ENCODE assay signal across 9 mouse cellular contexts in the genomic region with DNA sequence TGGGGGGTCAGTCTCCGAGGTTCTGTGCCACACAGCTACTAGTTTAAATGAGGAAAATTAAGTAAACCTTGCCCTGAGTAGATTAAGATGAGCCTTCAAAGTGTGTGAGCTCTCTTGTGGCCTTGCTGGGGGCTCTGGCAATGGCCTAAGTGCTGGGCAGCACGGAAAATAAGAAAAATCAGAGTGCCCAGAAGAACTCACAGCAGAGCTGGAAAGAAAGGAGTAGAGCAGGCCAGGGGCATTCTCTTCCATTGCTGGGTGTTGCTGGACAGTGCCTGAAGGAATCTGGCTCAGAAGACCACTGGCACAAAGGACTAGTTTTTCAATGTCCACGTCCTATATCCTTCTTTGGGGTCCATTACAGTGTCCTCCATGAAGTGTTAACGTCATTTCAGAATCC. TPM values are rescaled to one million over a fixed set of nuclear protein-coding genes. Genes with fewer than 3 reads are reported as not detected.
DNase-seq lines count a peak whose midpoint lies in the region; ATAC-seq and TF ChIP-seq lines count a peak whose summit lies in the region.
"Had no signal": no experiment of that assay in that cellular context is flagged by ENCODE, and none has a peak within 500 bp of the region (broad histone marks: within the 10 kb centered on the region; RNA-seq: fewer than 3 reads in every experiment).

No protein-coding gene starts in this region.

- H3K36me3 ChIP-seq in heart, embryonic 14.5 days (ENCODE audit: control insufficient read depth, insufficient read depth, low read length): no peaks in the 10 kb centered on the region
- no peaks in the 10 kb centered on the region for H3K36me3 ChIP-seq in hindbrain, embryonic 11.5 days (ENCODE audit: control insufficient read depth, insufficient read depth, low read length)
- no peaks in the 10 kb centered on the region for H3K36me3 ChIP-seq in midbrain, embryonic 10.5 days

- H3K4me3 ChIP-seq in heart, embryonic 14.5 days (ENCODE audit: control insufficient read depth in 1 of 2, insufficient read depth in 1 of 2, low read depth in 1 of 2, low read length in 2 of 2): peak overlapping the region; percentile 33 to 41
- H3K4me3 ChIP-seq in bone marrow macrophage, adult 2 months (ENCODE audit: insufficient read depth, low read length): peak overlapping the region; percentile 17; the same call in 1 of the 2 replicates
- peak overlapping the region; percentile 30; the same call in 1 of the 2 replicates for H3K4me3 ChIP-seq in hindbrain, embryonic 11.5 days (ENCODE audit: low read depth, low read length)
- H3K4me3 ChIP-seq in midbrain, embryonic 10.5 days: peak overlapping the region; percentile 54

- H3K27ac ChIP-seq in heart, embryonic 14.5 days (replicated peaks in 1 of 2; ENCODE audit: control insufficient read depth in 1 of 2, insufficient read depth in 1 of 2, low read depth in 2 of 2, low read length in 2 of 2): peak overlapping the region; percentile 83 to 86
- H3K27ac ChIP-seq in bone marrow macrophage, adult 2 months (ENCODE audit: insufficient read depth, low read depth, low read length): no peak overlapping the region
- peak overlapping the region; percentile 83 for H3K27ac ChIP-seq in hindbrain, embryonic 11.5 days (ENCODE audit: low read depth, low read length)
- H3K27ac ChIP-seq in midbrain, embryonic 10.5 days (replicated peaks): peak overlapping the region; percentile 93
- H3K27ac ChIP-seq: macrophage had no signal

- no peak for ATAC-seq in heart, embryonic 14.5 days (ENCODE audit: insufficient number of reproducible peaks, insufficient read depth, low FRiP score, low read depth)
- peak; percentile 45; the same call in 1 of the 2 replicates for ATAC-seq in hindbrain, embryonic 11.5 days (ENCODE audit: low FRiP score)
- no peak for ATAC-seq in megakaryocyte-erythroid progenitor cell, adult 5-6 weeks (replicated peaks; ENCODE audit: low FRiP score, low TSS enrichment, poor library complexity, severe bottlenecking)

- H3K9me3 ChIP-seq in heart, embryonic 14.5 days (ENCODE audit: control insufficient read depth, low read length): no peaks in the 10 kb centered on the region
- no peaks in the 10 kb centered on the region for H3K9me3 ChIP-seq in hindbrain, embryonic 11.5 days (ENCODE audit: control insufficient read depth, low read length)
- H3K9me3 ChIP-seq in midbrain, embryonic 10.5 days (replicated peaks): no peaks in the 10 kb centered on the region

- peak overlapping the region; percentile 68 for H3K9ac ChIP-seq in heart, embryonic 14.5 days (ENCODE audit: low read length)
- H3K9ac ChIP-seq in hindbrain, embryonic 11.5 days (ENCODE audit: low read depth, low read length): peak overlapping the region; percentile 66

- peak overlapping the region; percentile 73 for H3K4me2 ChIP-seq in heart, embryonic 14.5 days (ENCODE audit: low read length)
- peak overlapping the region; percentile 67 for H3K4me2 ChIP-seq in hindbrain, embryonic 11.5 days (replicated peaks; ENCODE audit: low read depth, low read length)

- H3K27me3 ChIP-seq in heart, embryonic 14.5 days (ENCODE audit: control insufficient read depth, insufficient read depth, low read length): no peaks in the 10 kb centered on the region
- H3K27me3 ChIP-seq in hindbrain, embryonic 11.5 days (ENCODE audit: control insufficient read depth, insufficient read depth, low read length): no peaks in the 10 kb centered on the region
- no peaks in the 10 kb centered on the region; the same call in 1 of the 2 replicates for H3K27me3 ChIP-seq in midbrain, embryonic 10.5 days (ENCODE audit: low read depth, poor library complexity, severe bottlenecking)

- 24% methylated on average over 4 of the region's 4 CpGs for WGBS in heart, embryonic 14.5 days
- WGBS in hindbrain, embryonic 11.5 days: 11% methylated on average over 4 of the region's 4 CpGs
- whole genome bisulfite sequencing in midbrain, embryonic 10.5 days: 15% methylated on average over 4 of the region's 4 CpGs

- peaks cover 9 to 12% of the 10 kb centered on the region in 2 experiments for H3K4me1 ChIP-seq in heart, embryonic 14.5 days (ENCODE audit: control insufficient read depth in 2 of 2, insufficient read depth in 2 of 2, low read length in 2 of 2)
- no peaks in the 10 kb centered on the region for H3K4me1 ChIP-seq in bone marrow macrophage, adult 2 months (ENCODE audit: control insufficient read depth, insufficient read depth, low read length)
- H3K4me1 ChIP-seq in hindbrain, embryonic 11.5 days (replicated peaks; ENCODE audit: control insufficient read depth, insufficient read depth, low read length): peaks cover 9% of the 10 kb centered on the region; the same call in 1 of the 2 replicates
- H3K4me1 ChIP-seq in midbrain, embryonic 10.5 days: peaks cover 50% of the 10 kb centered on the region

- DNase-seq in heart, adult 9 months (ENCODE audit: low spot score in 2 of 2): no peak
- DNase-seq in hindbrain, embryonic 11.5 days (ENCODE audit: low spot score): no peak
- DNase-seq in midbrain, embryonic 10.5 days (ENCODE audit: low spot score): no peak
- DNase-seq in layer of hippocampus, postnatal 36 days: no peak
- DNase-seq in embryo, embryonic 9.5 days (ENCODE audit: extremely low spot score): no peak

- no peak for TF ChIP-seq CTCF in bone marrow macrophage, adult 2 months (IDR thresholded peaks at IDR 0.05; ENCODE audit: low read depth, low read length)

- TF ChIP-seq POLR2A in bone marrow macrophage, adult 2 months (IDR thresholded peaks at IDR 0.05; ENCODE audit: borderline replicate concordance, low read depth, low read length): no peak

RNA-seq across cellular contexts. Expression of gene Id4, which starts 32.9 kb away (rescaled TPM):
- 2.5 and 2.6 TPM in 2 replicates for polyA plus RNA-seq in heart, embryonic 14.5 days (2014; fragmentation: Nextera tagmentation; extraction: Ambion mirVana)
- not detected in 2 replicates for polyA plus RNA-seq in bone marrow macrophage, adult 2 months (2012; ENCODE audit: insufficient read depth, insufficient read length, missing spikeins)
- 44.7 and 53.7 TPM in 2 replicates for polyA plus RNA-seq in hindbrain, embryonic 11.5 days (2014; fragmentation: Nextera tagmentation; extraction: Ambion mirVana)
- 21.7 and 40.0 TPM in 2 replicates for polyA plus RNA-seq in midbrain, embryonic 10.5 days (2016; fragmentation: Nextera tagmentation; extraction: Ambion mirVana)
- total RNA-seq in layer of hippocampus, postnatal 36 days (2021): 10 to 100 TPM; 51.0 to 52.3 TPM
- total RNA-seq in megakaryocyte-erythroid progenitor cell, adult 5-6 weeks (2014; fragmentation: Nextera tagmentation): not detected in 2 replicates
- total RNA-seq in megakaryocyte-erythroid progenitor cell, adult 5-6 weeks (2017): 0.85 TPM in 1 of 2 replicates, not detected in the other
- polyA plus RNA-seq: macrophage had no signal
